Mouse (Mus musculus): ENCODE results near the gene Mrm1.

DNA sequence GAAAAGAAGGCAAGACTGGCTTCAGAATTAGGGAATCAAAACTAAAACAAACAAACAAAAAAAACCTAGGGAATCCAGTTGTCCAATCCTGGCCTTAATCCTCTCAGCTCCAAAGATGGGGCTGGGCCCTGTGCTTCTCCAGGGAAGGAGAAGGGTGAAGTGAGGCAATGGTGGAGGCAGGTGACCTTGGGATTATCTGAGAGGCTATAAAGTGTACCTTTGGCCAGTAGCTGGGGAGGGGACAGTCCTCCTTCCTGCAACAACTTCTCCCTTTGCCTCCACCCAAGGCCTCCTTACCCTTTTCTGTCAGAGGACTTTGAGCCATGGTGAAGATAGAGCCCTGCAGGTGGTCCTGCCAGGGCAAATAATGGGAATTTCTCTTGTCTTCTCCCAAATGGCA lies 8.2 kb upstream of the Mrm1 start:
- TF ChIP-seq CTCF (IDR thresholded peaks at IDR 0.05; ENCODE audit: borderline replicate concordance, control insufficient read depth, extremely low read depth, insufficient read depth, low read length, poor library complexity) (no peak), POLR2A (IDR thresholded peaks at IDR 0.05; ENCODE audit: control insufficient read depth, extremely low read depth, insufficient read depth, low read length, poor library complexity) (no peak)

Measured in thymus, adult 2 months (tissue).